Mouse (Mus musculus) left cerebral cortex, postnatal 14 days (tissue): ENCODE results near the gene Plau. TPM values are rescaled to one million over a fixed set of nuclear protein-coding genes. Genes with fewer than 3 reads are reported as not detected.

Source experiments
- DNase-seq, 2 experiments: peaks; one replicate each; pipeline ENCODE4 v3.0.0; 2021 to 2022; ENCODE audit warnings: low spot score in 2 of 2, mixed read lengths in 1 of 2
- intact Hi-C: fragments of 180-260 bp; cut with DNase I; formaldehyde crosslinking; loops from one replicate; pipeline ENCODE4 v1.15.1; 2025
- total RNA-seq, 2 experiments: library from RNA; stranded (reverse); gene quantifications; 2 replicates each; pipeline ENCODE4 v1.2.3; 2021

The Plau gene
- total RNA-seq, 2 experiments from 2014 or later, result 7.4 to 7.7 TPM

- intact Hi-C loops, result no loop called here
- no peak for DNase-seq
Measured at GRCm38 (mm10) chr14:20837681-20838080, 1.2 kb downstream of the Plau start.

GRCm38 (mm10) chr14:20841526-20841925, 5.1 kb downstream of the Plau start:
- no peak for DNase-seq
- intact Hi-C loops, result no loop called here

GRCm38 (mm10) chr14:20842629-20843028, 6.2 kb downstream of the Plau start:
- intact Hi-C loops, result no loop called here
- DNase-seq, result no peak

- intact Hi-C loops, result no loop called here
- no peak for DNase-seq
Measured at GRCm38 (mm10) chr14:20844126-20844525, 7.7 kb downstream of the Plau start.

- DNase-seq, result no peak
- intact Hi-C loops, result no loop called here
Measured at GRCm38 (mm10) chr14:20844671-20845576, 8.5 kb downstream of the Plau start.

- DNase-seq, result no peak
- intact Hi-C loops, result no loop called here
Measured at GRCm38 (mm10) chr14:20845577-20846088, 9.2 kb downstream of the Plau start.

GRCm38 (mm10) chr14:20846214-20846613, 9.8 kb downstream of the Plau start:
- no peak for DNase-seq
- intact Hi-C loops, result no loop called here

GRCm38 (mm10) chr14:20847637-20848129, 11.2 kb downstream of the Plau start:
- intact Hi-C loops, result no loop called here
- DNase-seq, result no peak

GRCm38 (mm10) chr14:20849753-20850152, 13.3 kb downstream of the Plau start:
- no peak for DNase-seq
- intact Hi-C loops, result no loop called here

- DNase-seq, result no peak
- intact Hi-C loops, result no loop called here
Measured at GRCm38 (mm10) chr14:20850498-20850897, 14.0 kb downstream of the Plau start.

GRCm38 (mm10) chr14:20851776-20852175, 15.3 kb downstream of the Plau start:
- DNase-seq, result no peak
- intact Hi-C loops, result no loop called here

- no peak for DNase-seq
- intact Hi-C loops, result no loop called here
Measured at GRCm38 (mm10) chr14:20861152-20861551, 24.7 kb downstream of the Plau start.

- DNase-seq, result no peak
- intact Hi-C loops, result no loop called here
Measured at GRCm38 (mm10) chr14:20861559-20861958, 25.1 kb downstream of the Plau start.

GRCm38 (mm10) chr14:20863306-20864065, 27.0 kb downstream of the Plau start:
- DNase-seq, result no peak
- intact Hi-C loops, result no loop called here

- intact Hi-C loops, result no loop called here
- DNase-seq, result no peak
Measured at GRCm38 (mm10) chr14:20864192-20864591, 27.7 kb downstream of the Plau start.

- intact Hi-C loops, result no loop called here
- no peak for DNase-seq
Measured at GRCm38 (mm10) chr14:20865604-20866003, 29.1 kb downstream of the Plau start.

GRCm38 (mm10) chr14:20866365-20866764, 29.9 kb downstream of the Plau start:
- DNase-seq, result no peak
- intact Hi-C loops, result no loop called here

- intact Hi-C loops, result no loop called here
- DNase-seq, result no peak
Measured at GRCm38 (mm10) chr14:20870110-20870509, 33.6 kb downstream of the Plau start.

GRCm38 (mm10) chr14:20871495-20871894, 35.0 kb downstream of the Plau start:
- intact Hi-C loops, result no loop called here
- no peak for DNase-seq

GRCm38 (mm10) chr14:20873307-20873706, 36.8 kb downstream of the Plau start:
- peak; percentile 79 to 92 for DNase-seq
- intact Hi-C loops, result loop anchor here (1.0 to 2.0 kb wide), 2 partner anchors 70 to 107 kb away; no protein-coding TSS in a partner anchor
